Mouse (Mus musculus) adrenal gland, adult 2 months (tissue): ENCODE measurements around the gene Ly6c2. TPM values are rescaled to one million over a fixed set of nuclear protein-coding genes. Genes with fewer than 3 reads are reported as not detected.
A peak's percentile ranks its signal among the peaks of the same experiment; 100 is the strongest.
"Not testable (repeated sequence)": the region's sequence is repeated elsewhere in the genome, so short reads cannot be mapped to it uniquely, and the experiment has no call there.

ENCODE experiments used
- DNase-seq: peaks from one replicate; pipeline ENCODE4 v3.0.0; 2021
- long read RNA-seq: library from polyadenylated mRNA; stranded (forward); transcript quantifications from one replicate; pipeline ENCODE4 v2.0.0, GENCODE M21; 2021
- polyA plus RNA-seq: library from polyadenylated mRNA; depleted of rRNA; stranded (reverse); fragments of >200 nt; gene quantifications from 2 replicates; pipeline ENCODE4 v1.2.3, GENCODE M21; 2012; rRNA removed
- total RNA-seq, 2 experiments: library from RNA; stranded (reverse); gene quantifications; 2 replicates each; pipeline ENCODE4 v1.2.3; 2021

Gene Ly6c2
- total RNA-seq: 1 to 10 TPM; 4.1 to 4.4 TPM
- polyA plus RNA-seq: 4.9 and 6.5 TPM in 2 replicates
- long read RNA-seq: 0 reads

DNA sequence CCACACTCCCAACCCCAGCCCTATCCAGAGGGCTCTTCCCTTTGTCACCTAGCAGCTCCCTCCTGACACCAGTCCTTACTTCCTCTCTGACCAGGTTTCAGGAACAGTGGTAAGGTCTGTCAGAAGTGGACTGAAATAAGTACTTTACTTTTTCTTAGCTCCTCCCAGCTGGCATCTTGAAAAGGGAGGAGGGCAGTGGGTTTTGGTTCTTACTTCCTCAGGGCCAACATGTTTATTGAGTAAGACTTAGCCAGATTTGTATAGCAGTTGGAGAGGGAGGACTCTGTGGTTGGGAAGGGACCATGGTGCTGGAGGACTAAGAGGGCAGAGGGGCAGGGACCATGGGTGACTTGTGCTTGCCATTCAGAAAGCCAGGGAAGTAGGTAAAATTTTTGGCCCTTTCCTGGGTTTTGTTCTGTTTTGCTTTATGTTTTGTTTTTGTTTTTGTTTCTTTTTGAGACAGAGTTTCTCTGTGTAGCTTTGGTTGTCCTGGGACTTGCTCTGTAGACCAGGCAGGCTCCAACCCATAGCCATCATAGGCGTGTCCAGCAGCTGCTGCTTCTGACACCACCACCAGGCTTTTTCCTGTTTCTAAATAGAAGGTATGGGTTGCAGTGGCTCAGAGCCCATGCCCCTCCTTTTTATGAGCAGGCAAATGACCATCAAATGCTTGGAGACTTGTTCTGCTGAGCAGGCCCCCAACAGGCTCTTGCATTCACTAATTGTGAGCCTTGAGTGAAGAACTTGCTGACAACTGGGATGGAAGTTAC is at the start of gene Ly6c2:
Gene Ly6c2, minus strand, starts transcription at position 110 of the 770 bp plus-strand sequence.
- not testable (repeated sequence) for DNase-seq

- DNase-seq: no peak
These were observed 45.9 kb upstream of the Ly6c2 start for GRCm38 (mm10) chr15:75157646-75158045.

DNA sequence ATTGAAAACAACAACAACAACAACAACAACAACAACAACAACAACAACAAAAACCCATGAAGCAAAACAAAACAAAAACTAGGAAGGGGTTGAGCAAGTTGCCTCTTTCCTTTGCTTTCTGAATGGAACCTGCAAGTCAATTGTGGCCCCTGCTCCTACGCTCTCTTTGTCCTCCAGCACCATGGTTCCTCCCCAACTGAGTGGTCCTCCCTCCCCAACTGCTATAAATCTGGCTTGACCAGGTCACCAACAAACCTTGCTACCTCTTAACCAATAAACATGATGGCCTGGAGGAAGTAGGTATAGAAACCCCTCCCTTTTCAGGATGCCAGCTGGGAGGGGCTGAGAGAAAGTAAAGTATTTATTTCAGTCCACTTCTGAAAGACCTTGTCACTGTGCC is 43.2 kb upstream of the Ly6c2 start, which contains the start of gene Ly6g:
Gene Ly6g, plus strand, starts transcription at position 301 of the 400 bp plus-strand sequence.
- DNase-seq: no peak

DNA sequence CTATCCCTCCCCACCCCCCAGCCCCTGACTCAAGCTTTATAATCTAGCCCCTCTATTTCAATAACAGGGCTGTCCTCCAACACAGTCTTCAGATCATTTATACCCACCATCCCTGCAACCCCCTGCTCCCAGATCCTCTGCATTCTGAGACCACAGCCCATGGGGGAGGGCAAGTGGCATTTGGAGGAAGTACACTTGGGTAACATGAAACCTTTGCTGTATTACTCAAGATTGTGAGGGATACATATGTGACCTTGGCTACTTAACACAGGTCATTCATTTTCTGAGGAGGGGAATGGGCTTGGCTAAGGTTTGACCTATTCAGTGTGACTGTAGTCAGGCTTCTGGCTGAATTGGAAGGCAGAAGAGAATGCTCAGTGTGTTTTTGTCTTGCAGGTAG is 41.3 kb upstream of the Ly6c2 start:
- no peak for DNase-seq

DNA sequence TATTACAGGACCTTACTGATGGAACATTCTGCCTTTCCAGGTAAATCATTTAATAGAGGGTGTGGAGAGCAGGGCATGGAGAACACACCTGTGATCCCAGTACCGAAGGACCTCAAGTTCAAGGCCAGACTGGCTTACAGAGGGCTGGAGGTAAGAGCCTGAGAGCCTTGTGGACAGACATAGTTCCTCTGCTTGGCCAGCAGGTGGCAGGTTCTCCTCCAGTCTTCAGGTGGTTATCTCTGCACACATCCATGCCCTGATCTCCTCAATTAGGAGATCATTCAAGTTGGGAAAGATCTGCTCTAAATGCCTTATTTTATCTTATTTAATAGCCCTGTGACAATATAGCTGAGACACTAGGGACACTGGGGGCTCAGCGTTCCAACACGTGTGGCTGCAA is 32.0 kb upstream of the Ly6c2 start:
- DNase-seq: no peak

GRCm38 (mm10) chr15:75141812-75142360 is 30.1 kb upstream of the Ly6c2 start:
- peak; percentile 5 for DNase-seq

DNA sequence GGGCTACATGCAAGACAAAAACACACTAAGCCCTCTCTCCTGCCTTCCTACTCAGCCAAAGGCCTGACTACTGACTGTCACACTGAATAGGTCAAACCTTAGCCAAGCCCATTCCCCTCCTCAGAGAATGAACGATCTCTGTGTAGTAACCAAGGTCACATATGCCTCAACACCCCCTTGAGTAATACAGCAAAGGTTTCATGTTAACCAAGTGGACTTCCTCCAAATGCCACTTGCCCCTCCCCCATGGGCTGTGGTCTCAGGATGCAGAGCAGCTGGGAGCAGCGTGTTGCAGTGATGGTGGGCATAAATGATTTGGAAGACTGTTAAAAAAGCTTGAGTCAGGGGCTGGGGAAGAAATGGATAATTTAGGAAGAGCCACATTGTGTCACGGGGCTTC is 26.0 kb upstream of the Ly6c2 start:
- DNase-seq: not testable (repeated sequence)

DNA sequence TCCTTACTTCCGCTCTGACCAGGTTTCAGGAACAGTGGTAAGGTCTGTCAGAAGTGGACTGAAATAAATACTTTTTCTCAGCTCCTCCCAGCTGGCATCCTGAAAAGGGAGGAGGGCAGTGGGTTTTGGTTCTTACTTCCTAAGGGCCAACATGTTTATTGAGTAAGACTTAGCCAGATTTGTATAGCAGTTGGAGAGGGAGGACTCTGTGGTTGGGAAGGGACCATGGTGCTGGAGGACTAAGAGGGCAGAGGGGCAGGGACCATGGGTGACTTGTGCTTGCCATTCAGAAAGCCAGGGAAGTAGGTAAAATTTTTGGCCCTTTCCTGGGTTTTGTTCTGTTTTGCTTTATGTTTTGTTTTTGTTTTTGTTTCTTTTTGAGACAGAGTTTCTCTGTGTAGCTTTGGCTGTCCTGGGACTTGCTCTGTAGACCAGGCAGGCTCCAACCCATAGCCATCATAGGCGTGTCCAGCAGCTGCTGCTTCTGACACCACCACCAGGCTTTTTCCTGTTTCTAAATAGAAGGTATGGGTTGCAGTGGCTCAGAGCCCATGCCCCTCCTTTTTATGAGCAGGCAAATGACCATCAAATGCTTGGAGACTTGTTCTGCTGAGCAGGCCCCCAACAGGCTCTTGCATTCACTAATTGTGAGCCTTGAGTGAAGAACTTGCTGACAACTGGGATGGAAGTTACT is 23.5 kb upstream of the Ly6c2 start:
- DNase-seq: not testable (repeated sequence)

GRCm38 (mm10) chr15:75132346-75132745 is 20.6 kb upstream of the Ly6c2 start:
- DNase-seq: not testable (repeated sequence)

GRCm38 (mm10) chr15:75120066-75120465 is 8.3 kb upstream of the Ly6c2 start:
- peak; percentile 12 for DNase-seq

DNA sequence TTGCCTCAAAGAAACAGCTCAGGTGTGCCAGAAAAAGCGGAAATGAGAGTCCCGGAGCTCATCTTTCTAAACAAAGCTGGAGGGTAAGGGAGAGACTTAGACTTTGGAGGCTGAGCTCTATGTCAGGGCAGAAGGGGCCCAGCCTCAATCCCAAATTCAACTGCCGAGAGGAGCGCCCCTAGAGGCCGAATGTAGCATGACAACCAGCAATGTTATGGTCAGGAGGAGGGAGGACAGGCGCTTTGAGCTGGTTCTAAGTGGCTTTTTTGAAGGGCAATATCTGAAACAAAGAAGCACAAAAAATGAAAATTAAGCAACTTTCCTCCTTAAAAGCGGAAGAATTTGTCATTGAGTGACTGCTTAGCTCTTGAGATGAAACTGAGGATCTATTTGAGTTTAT is 7.0 kb upstream of the Ly6c2 start:
- DNase-seq: peak; percentile 30

DNA sequence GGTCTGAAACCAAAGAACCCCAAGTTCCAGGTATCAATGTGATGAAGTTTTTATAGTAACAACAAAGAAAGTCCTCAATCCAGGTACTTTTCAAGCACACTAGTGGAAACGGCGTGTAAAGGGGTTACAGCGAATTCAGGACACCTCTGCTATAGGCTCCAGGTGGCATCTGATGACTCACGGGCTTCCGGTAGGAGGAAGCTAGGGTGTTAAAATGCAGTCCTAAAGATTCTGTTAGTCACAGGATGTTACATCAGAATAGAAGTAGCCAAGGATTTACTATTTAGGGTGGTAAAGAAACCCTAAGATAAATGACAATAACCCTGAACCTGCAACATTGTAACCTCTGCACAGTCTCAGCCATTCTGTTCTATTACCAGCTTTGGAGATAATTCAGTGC is 5.7 kb upstream of the Ly6c2 start:
- not testable (repeated sequence) for DNase-seq

GRCm38 (mm10) chr15:75116525-75116924 is 4.8 kb upstream of the Ly6c2 start:
- no peak for DNase-seq

DNA sequence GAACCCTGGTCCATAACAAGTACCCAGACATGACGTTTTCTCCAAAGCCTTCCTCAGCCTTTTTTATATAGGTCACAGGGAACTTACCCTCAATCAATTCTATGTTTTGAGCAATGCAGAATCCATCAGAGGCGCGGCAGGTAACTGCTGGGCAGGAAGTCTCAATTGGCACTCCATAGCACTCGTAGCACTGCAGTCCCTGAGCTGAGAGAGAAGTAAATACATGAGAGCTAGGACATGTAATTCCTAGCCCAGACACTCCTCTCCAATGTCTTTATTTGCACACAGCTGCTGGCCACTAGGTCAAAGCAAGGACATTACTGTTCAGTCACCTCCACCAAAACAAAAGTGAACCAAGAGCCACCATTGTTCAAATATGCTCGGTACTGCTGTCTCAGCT is 1.3 kb downstream of the Ly6c2 start:
- not testable (repeated sequence) for DNase-seq

DNA sequence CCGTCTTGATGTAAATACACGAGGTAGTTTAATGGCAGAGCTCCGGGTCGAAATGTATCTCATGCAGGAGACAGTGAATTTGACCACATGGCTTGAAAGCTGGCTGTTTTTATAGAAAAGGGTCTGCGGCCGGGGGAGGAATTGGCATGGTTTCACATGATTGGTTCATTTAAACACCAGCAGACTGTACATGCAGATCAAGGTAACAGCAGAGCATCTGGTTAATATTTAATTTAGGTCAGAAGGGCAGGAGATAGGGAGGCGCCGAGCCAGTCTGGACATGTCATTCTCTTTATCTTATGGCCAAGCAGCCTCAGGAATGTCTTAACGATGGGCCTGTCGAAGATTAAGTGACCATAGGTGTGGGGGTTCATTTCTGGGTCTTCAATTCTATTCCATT is 12.5 kb downstream of the Ly6c2 start:
- DNase-seq: no peak

DNA sequence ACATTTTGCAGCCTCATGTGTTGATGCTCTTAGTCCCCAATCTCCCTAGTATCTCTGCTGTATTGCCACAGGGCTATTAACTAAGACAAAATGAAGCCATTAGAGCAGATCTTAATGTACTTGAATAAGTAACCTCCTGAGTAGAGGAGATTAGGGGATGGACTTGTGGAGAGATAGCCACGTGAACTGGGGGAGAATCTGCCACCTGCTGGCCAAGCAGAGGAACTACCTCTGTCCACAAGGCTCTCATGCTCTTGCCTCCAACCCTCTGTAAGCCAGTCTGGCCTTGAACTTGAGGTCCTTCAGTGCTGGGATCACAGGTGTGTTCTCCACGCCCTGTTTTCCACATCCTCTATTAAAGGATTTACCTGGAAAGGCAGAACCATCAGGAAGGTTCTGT is 23.7 kb downstream of the Ly6c2 start:
- peak; percentile 19 for DNase-seq

DNA sequence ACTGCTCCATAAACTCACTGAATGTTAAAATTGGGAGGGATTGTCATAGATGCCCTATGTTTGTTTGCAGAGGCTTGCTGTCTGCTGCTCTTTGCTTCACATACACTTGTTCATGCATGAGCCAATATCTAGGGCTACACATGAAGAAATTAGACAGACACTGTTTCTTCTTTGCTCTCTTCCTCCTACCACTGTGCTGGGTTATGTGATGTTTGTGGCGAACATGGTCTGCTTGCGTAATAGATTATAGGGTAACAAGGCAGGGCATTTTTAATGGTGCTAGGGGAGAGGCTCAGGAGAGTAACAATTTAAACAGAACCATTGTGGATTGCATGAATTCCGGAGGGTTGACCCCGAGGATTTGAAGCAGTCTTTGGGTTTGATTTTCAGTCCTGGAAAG is 41.8 kb downstream of the Ly6c2 start:
- no peak for DNase-seq

- DNase-seq: peak; percentile 64
These were observed 49.7 kb downstream of the Ly6c2 start for GRCm38 (mm10) chr15:75062030-75062574.

GRCm38 (mm10) chr15:75060505-75060904 is 51.3 kb downstream of the Ly6c2 start:
- DNase-seq: peak; percentile 63
